8 mouse cellular contexts compared by ENCODE assay signal in the genomic region with DNA sequence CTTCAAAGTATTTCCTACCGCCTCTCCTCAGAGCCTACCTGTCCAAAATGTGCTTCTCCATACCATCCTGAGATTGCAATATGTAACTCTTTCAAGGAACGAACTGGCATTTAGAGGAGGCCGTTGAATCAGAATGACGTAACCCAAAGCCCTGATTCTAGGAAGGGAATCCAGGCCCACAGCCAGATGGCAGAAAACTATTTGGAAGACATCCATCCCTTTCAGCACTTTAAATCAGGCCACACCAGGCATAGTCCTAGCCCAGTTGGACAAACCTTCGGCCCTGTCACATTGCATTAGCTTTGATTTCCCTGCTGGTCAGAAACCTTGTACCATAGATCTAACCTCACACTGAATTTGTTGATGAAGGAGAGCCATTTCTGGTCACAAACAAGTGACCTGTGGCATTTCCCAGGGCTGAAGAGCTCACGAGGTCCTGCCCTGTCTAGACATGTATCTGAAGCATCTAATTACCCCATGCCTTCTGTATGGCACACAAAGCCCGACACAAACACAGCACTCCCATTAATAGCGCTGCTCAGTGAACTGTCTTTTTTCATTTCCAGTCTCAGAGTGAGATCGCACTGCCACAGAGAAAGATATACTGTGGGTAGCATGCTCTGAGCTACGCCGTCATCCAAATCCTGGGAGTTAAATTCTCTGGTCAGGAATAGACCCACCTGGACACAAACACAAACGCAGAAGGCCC. TPM values are rescaled to one million over a fixed set of nuclear protein-coding genes. Genes with fewer than 3 reads are reported as not detected.
DNase-seq lines count a peak whose midpoint lies in the region; ATAC-seq lines count a peak whose summit lies in the region.

No protein-coding gene starts in this region.

- 68% methylated on average over 12 of the region's 12 CpGs for WGBS in kidney, embryonic 14.5 days
- WGBS in heart, embryonic 12.5 days: 59% methylated on average over 12 of the region's 12 CpGs
- WGBS in midbrain, embryonic 13.5 days: 76% methylated on average over 12 of the region's 12 CpGs

- ATAC-seq in kidney, embryonic 14.5 days (ENCODE audit: low FRiP score, low TSS enrichment): no peak
- ATAC-seq in heart, embryonic 12.5 days (ENCODE audit: insufficient number of reproducible peaks, low FRiP score): 0 out of 2 replicates have a peak, but pooled peaks have one; percentile 36
- ATAC-seq in midbrain, embryonic 13.5 days: 0 out of 2 replicates have a peak, but pooled peaks have one; percentile 53

- no peak overlapping the region for H3K4me3 ChIP-seq in kidney, embryonic 14.5 days (ENCODE audit: low read length)
- H3K4me3 ChIP-seq in heart, embryonic 12.5 days: no peak overlapping the region
- H3K4me3 ChIP-seq in midbrain, embryonic 13.5 days (replicated peaks): no peak overlapping the region

- no peak overlapping the region for H3K4me2 ChIP-seq in kidney, embryonic 14.5 days (replicated peaks; ENCODE audit: low read depth, low read length)
- H3K4me2 ChIP-seq in heart, embryonic 12.5 days: no peak overlapping the region
- no peak overlapping the region for H3K4me2 ChIP-seq in midbrain, embryonic 13.5 days (replicated peaks)

- no peaks in the 10 kb centered on the region for H3K9me3 ChIP-seq in kidney, embryonic 14.5 days (ENCODE audit: control insufficient read depth, low read length)
- no peaks in the 10 kb centered on the region for H3K9me3 ChIP-seq in heart, embryonic 12.5 days (replicated peaks)
- H3K9me3 ChIP-seq in midbrain, embryonic 13.5 days: no peaks in the 10 kb centered on the region

- H3K4me1 ChIP-seq in kidney, embryonic 14.5 days (ENCODE audit: control insufficient read depth, insufficient read depth, low read length): no peaks in the 10 kb centered on the region
- peaks cover 25% of the 10 kb centered on the region for H3K4me1 ChIP-seq in heart, embryonic 12.5 days (replicated peaks)
- peaks cover 8% of the 10 kb centered on the region for H3K4me1 ChIP-seq in midbrain, embryonic 13.5 days (replicated peaks)

- H3K36me3 ChIP-seq in kidney, embryonic 14.5 days (ENCODE audit: control insufficient read depth, insufficient read depth, low read length): no peaks in the 10 kb centered on the region
- no peaks in the 10 kb centered on the region for H3K36me3 ChIP-seq in heart, embryonic 12.5 days
- H3K36me3 ChIP-seq in midbrain, embryonic 13.5 days: no peaks in the 10 kb centered on the region

- no peak overlapping the region for H3K27ac ChIP-seq in kidney, embryonic 14.5 days (ENCODE audit: low read depth, low read length)
- no peak overlapping the region for H3K27ac ChIP-seq in heart, embryonic 12.5 days (ENCODE audit: poor library complexity, severe bottlenecking)
- no peak overlapping the region for H3K27ac ChIP-seq in midbrain, embryonic 13.5 days

- peak; percentile 56 for DNase-seq in kidney, adult 18-20 months
- DNase-seq in cerebellum, postnatal 25 days: peak; percentile 84 to 90
- peak; percentile 24 for DNase-seq in layer of hippocampus, adult 9-11 months
- no peak for DNase-seq in testis, postnatal 10 days (ENCODE audit: low spot score)
- no peak for DNase-seq in liver

- no peak overlapping the region for H3K9ac ChIP-seq in kidney, embryonic 14.5 days (ENCODE audit: low read depth, low read length)
- H3K9ac ChIP-seq in heart, embryonic 12.5 days: no peak overlapping the region
- no peak overlapping the region for H3K9ac ChIP-seq in midbrain, embryonic 13.5 days (replicated peaks)

- H3K27me3 ChIP-seq in kidney, embryonic 14.5 days (ENCODE audit: control insufficient read depth, insufficient read depth, low read length): no peaks in the 10 kb centered on the region
- no peaks in the 10 kb centered on the region for H3K27me3 ChIP-seq in heart, embryonic 12.5 days (replicated peaks)
- no peaks in the 10 kb centered on the region for H3K27me3 ChIP-seq in midbrain, embryonic 13.5 days

RNA-seq across cellular contexts. Expression of a gene that starts 38.3 kb away (rescaled TPM):
- 10.3 and 23.8 TPM in 2 replicates for polyA plus RNA-seq in kidney, embryonic 14.5 days (2014; fragmentation: Nextera tagmentation; extraction: Ambion mirVana)
- 110 and 117 TPM in 2 replicates for polyA plus RNA-seq in heart, embryonic 12.5 days (2016; fragmentation: Nextera tagmentation; extraction: Ambion mirVana)
- 4.3 and 5.1 TPM in 2 replicates for polyA plus RNA-seq in midbrain, embryonic 13.5 days (2015; fragmentation: Nextera tagmentation; extraction: Ambion mirVana)

Comparison
In these comparisons a context has a peak if more than half of its experiments do, and no peak if none do; other contexts are left out.
1. DNase-seq: peak in kidney, adult 18-20 months (single experiment), cerebellum, postnatal 25 days (2 of 2) and layer of hippocampus, adult 9-11 months (single experiment); none in testis, postnatal 10 days (single experiment) and liver (single experiment).